Mouse (Mus musculus) ovary, postnatal 36 days (tissue): Measurements from ENCODE around the gene Mpnd.
A peak's percentile ranks its signal among the peaks of the same experiment; 100 is the strongest.

ENCODE experiments used
- DNase-seq: peaks from one replicate; pipeline ENCODE4 v3.0.0; 2022; ENCODE audit warnings: low spot score, mixed read lengths

The Mpnd gene

GRCm38 (mm10) chr17:56020400-56021084, 15.0 kb downstream of the Mpnd start:
- DNase-seq = peak; percentile 5

DNA sequence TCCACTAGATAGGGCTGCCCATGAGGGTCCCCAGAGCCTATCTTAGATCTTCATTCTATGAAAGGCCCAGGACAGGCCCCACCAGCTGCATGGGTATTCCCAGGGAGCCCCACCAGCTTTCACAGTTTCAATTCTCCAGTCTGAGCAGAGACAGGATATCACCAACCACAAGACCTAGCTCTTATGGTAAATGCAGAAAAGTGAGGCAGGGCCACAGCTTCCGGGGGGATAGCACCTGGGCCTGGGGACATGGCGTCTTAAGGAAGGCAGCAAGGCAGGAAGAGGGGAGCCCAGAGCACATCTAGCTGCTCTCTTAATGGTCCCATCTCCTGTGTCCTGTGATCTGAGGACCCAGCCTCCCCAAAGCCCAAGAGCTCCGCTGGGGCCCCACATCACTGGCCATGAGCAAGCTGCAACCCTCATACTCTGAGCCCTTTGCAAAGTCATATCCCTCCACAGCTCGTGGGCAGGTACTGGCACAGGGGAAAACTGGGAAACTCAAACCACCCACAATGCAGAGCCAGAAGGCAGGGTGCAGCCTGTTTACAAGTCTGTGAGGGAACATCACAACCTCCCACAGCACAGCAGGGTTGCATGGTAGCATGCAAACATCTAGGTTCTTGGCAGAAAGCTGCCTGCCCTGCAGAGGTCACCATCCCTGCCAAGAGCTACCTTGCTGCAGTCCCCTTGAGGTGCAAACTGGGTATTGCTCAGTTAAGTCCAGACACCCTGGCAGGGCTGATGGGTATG, 15.8 kb downstream of the Mpnd start:
- DNase-seq = no peak

GRCm38 (mm10) chr17:56022131-56022988, 16.8 kb downstream of the Mpnd start:
- peak; percentile 7 for DNase-seq

- no peak for DNase-seq
Measured at GRCm38 (mm10) chr17:56022989-56023290, 17.4 kb downstream of the Mpnd start.

DNA sequence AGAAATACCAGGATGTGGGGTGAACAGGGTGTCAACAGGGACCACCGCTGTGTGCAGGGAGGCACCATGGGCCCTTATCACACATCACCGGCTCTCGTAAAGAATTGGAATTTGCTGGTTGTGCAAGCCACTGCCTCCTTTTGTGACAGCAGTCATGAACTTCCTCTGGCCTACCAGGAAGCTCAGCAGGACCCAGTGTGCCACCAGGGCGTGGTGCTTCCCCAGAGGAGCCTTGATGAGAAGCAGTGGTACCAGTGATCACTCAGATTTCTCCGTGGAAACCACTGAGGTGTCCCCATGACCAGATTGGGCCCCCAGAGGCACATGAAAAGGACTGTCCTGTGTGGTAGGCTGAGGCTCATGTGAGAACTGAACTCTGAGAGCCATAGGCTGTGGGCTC, 17.9 kb downstream of the Mpnd start:
- peak; percentile 8 for DNase-seq

GRCm38 (mm10) chr17:56024476-56024875, 19.0 kb downstream of the Mpnd start:
- DNase-seq = no peak

DNA sequence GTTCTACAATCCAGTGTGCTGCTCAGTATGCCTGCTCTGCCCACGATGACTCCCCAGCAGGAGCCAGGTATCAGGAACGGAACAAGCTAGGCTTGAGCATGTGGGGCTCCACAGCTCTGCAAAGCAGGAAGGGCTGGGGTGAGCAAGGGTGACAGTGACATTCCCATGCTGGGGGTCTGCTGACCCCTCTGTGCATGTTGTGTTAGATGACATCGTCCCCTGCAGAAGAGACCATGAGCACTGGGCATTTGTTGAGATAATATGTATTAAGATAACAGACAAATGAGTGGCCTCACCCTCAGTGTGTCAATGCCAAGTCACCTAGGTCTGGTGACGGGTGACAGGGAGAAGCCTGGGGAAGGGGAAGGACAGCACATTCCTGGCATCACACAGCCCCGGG, 19.4 kb downstream of the Mpnd start:
- no peak for DNase-seq

GRCm38 (mm10) chr17:56026303-56026702, 20.8 kb downstream of the Mpnd start:
- no peak for DNase-seq

DNA sequence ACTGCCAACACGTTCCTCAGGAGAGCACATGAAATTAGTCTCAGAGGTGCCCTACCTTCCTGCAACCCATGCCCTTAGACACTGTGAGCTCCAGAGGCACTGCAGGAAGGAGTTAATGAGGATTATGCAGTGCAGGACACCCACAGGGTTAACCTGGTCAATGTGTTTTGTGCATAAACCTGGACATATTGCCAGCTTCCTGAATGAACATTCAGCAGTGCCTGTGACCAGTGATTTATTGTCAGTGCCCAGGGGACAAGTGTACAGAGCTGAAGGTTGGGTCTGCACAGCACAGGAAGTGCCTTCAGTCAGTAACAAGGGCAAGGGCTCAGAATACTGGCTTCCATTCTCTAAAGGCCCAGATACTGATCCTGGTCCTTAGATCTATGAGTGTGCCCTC, 21.4 kb downstream of the Mpnd start:
- DNase-seq = no peak

GRCm38 (mm10) chr17:56027801-56028441, 22.4 kb downstream of the Mpnd start:
- no peak for DNase-seq

DNA sequence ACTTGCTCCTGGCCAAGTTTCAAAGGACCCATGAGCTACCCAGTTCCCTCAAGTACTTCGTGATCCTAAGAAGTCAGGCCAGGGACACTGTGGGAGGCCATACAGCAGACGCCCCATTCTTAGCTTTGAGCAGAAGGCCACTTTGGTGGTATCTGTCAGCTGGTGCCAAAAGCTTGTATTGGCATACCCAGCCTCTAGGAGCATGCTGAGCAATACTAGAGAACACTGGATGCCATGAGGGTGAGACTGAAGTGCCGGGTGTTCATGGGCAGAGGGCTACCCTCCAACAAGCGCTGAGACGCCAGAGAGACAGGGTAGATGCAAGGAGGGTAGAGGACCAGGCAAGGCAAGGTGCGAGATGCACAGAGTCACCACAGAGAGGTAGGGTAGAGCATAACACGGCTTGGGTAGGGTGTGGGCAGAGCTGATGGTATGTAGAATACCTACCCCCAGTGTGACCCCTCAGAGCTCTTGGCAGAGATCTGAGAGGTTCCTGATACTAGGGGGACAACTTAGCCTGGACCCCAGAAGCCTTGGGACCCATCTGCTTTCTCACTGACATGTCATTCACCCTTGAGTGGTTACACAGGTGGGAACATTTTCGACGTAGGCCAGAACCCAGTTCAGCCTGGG, 24.8 kb downstream of the Mpnd start:
- DNase-seq = no peak

DNA sequence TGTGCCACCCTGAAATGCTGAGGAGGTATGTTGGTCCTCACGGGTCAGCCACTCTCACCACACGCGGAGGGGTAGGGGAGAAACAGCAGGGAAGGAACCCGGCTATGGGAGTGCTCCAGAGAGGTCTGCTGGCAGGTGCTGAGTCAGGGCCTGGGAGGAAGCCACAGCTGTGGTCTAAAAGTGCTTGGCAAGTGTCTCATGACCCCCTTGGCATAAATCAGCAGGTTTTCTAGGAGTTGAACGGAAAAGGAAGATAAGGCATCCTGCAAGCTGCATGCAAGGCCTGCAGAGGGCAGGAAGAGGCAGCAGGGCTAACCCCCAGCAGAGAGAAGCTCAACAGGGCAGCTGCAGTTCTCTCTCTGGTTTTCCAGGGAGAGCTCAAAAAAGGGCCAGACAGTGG, 25.4 kb downstream of the Mpnd start:
- no peak for DNase-seq

GRCm38 (mm10) chr17:56031431-56031830, 25.9 kb downstream of the Mpnd start:
- no peak for DNase-seq

DNA sequence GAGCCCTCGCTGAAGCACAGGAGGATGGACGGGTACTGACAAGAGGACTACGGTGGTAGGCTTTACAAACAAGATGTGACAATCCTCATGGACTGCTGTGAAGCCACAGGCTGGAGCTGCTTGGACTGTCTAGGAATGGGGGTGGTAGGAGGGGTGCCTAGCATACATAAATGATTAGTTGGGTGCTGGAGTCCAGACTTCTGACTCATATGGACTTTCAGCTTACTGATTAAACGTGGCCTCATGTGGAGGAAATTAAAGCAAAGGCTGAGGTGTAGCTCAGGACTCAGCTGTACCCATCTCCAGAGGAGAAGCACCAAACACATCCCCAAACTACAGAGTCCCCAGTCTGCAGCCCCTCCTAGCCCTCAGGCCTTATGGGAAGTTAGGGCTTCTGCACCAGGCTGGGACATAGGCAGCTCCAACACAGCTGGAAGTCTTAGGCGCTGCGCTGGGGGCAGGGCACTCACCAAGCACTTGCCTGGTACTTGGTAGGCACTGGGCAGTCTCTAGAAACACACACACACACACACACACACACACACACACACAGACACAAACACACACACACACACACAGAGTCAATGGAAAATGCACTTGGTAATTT, 26.7 kb downstream of the Mpnd start:
- DNase-seq = no peak

GRCm38 (mm10) chr17:56032831-56033230, 27.3 kb downstream of the Mpnd start:
- DNase-seq = no peak

DNA sequence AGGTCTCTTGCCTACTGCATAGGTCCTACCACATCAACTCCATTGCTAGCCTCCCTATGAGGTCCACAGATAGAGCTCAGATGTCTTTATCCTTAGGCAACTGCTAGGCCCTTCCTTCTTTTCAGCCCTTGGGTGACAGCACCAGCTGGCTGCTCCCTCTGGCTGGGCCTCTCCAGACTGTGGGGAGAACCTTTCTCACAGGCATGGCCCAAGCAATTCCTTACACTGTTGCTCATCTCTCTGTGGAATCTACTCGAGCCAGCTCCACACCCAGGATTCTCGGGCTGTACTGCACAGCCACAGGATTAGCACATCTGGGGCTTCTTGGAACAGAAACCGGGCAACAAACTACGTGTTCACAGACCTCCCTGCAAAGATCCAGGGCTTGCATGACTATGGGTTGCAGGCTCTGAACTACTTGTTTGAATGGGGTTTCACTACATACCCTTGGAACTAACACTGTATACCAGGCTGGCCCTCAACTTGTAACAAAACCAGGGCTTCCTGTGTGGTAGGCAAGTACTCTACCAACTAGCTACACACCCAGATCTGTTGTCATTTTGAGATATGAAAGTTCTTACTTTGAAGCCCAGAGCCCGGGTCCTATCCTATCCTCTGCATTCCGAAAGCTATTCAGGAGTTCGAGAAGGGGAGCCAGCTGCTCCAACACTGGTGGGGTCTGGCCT, 28.7 kb downstream of the Mpnd start:
- DNase-seq = no peak

DNA sequence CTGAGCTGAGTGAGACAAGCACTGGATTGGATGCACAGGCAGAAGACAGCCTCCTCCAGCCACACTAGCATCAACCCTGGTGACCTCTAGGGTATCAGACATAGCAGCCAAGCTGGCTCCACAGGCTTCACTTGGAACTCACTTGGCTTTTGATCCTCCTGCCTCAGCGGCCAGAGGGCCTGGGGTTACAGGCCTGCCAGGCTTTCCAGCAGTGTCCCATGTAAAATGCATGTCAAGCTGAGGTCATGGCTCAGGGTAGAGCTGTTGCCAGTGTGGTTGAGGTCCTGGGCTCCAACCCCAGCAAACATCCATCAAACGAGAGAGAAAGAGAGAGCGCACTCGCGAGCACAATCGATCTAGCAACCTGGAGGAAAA, 29.2 kb downstream of the Mpnd start:
- no peak for DNase-seq

GRCm38 (mm10) chr17:56035216-56035615, 29.7 kb downstream of the Mpnd start:
- no peak for DNase-seq

GRCm38 (mm10) chr17:56036176-56036900, 30.8 kb downstream of the Mpnd start, which contains the start of gene Sh3gl1:
Sh3gl1 (minus strand) TSS chr17:56036635.
- peak; percentile 99 for DNase-seq

GRCm38 (mm10) chr17:56036901-56037287, 31.4 kb downstream of the Mpnd start:
- DNase-seq = peak; percentile 28
